Mouse (Mus musculus) kidney, embryonic 15.5 days (tissue): Measurements from ENCODE around the gene Olfr812. TPM values are rescaled to one million over a fixed set of nuclear protein-coding genes. Genes with fewer than 3 reads are reported as not detected.
"Not testable (repeated sequence)": the region's sequence is repeated elsewhere in the genome, so short reads cannot be mapped to it uniquely, and the experiment has no call there.

Experiments
- ATAC-seq: fragments of 200-750 bp; cut with Nextera tagmentation; replicated peaks from 2 replicates; pipeline ENCODE4 v1.8.0; 2017; ENCODE audit warnings: moderate TSS enrichment; ENCODE audit not compliant: low FRiP score
- H3K27ac ChIP-seq: fragments of 300-500 bp; sonication (generic); 2 replicates; pipeline ENCODE4 v1.5.1; 2015; ENCODE audit warnings: mild to moderate bottlenecking, inconsistent platforms
- H3K27me3 ChIP-seq: fragments of 300-500 bp; sonication (generic); 2 replicates; pipeline ENCODE4 v1.6.1; 2015; ENCODE audit warnings: inconsistent platforms
- H3K36me3 ChIP-seq: fragments of 300-500 bp; sonication (generic); 2 replicates; pipeline ENCODE4 v1.6.1; 2015; ENCODE audit warnings: inconsistent platforms
- H3K4me1 ChIP-seq: fragments of 300-500 bp; sonication (generic); 2 replicates; pipeline ENCODE4 v1.6.1; 2015; ENCODE audit warnings: inconsistent platforms
- H3K4me2 ChIP-seq: fragments of 300-500 bp; sonication (generic); 2 replicates; pipeline ENCODE4 v1.6.1; 2015; ENCODE audit warnings: moderate library complexity, mild to moderate bottlenecking, inconsistent platforms
- H3K4me3 ChIP-seq: fragments of 300-500 bp; sonication (generic); replicated peaks from 2 replicates; pipeline ENCODE4 v1.5.1; 2015; ENCODE audit warnings: mild to moderate bottlenecking, inconsistent platforms
- H3K9ac ChIP-seq: fragments of 300-500 bp; sonication (generic); 2 replicates; pipeline ENCODE4 v1.6.1; 2015; ENCODE audit warnings: mild to moderate bottlenecking, inconsistent platforms
- H3K9me3 ChIP-seq: fragments of 300-500 bp; sonication (generic); replicated peaks from 2 replicates; pipeline ENCODE4 v1.6.1; 2016; ENCODE audit warnings: inconsistent platforms
- WGBS: fragments of 180-500 bp; shearing (Covaris S2); methylation state at CpG from one replicate; pipeline ENCODE4 v1.1.7; 2015; ENCODE audit warnings: mixed read lengths; 5-methylcytosine and 5-hydroxymethylcytosine counted together
- polyA plus RNA-seq: library from polyadenylated mRNA; unstranded; fragments of >200 nt; fragmentation: Nextera tagmentation; extraction: Ambion mirVana; gene quantifications from 2 replicates; pipeline ENCODE4 v1.2.1, GENCODE M21; 2015

Olfr812 gene
- not detected in 2 replicates for polyA plus RNA-seq

DNA sequence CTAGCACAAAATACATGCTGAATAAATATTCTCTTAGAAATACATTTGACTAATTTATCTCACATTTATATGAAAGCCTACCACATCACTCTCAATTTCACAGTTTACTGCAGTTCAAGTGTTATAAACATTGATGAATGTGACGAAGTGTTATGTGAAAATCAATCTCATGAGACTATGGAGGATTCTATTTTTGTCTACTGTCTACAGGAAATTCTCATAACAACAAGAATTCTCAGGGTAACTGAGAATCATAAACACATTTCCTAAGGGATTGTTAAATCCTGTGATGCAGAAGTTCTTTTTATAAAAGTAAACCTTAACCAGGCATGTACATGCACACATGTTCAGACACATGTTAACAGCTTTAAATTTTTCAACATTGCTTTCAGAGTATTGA, at the start of gene Olfr812:
TSS of gene Olfr812 (minus strand) at position 101 of the 400 bp plus-strand sequence.
- WGBS: 66% methylated on average over 1 of the region's 1 CpGs
- H3K4me2 ChIP-seq: no peak within 1 kb of the TSS

DNA sequence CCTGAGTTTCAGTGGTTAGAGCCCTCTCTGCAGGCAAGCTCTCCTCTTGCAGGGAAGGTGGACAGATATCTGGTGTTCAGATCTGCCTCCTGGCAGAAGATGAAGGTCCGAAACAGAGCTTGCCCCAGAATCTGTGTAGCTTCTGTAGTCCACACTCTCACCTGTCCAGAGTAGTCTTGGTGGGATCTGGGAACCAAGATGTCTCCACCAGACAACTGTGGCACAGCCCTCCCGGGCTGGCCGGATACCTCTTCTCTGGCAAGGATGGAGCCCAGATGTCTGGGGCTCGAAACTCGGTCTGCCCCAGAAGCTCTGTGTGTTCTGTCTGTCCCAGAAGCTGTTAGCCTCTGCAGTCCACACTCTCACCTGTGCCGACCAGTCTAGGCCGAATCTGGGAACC, 40.0 kb upstream of the Olfr812 start:
- 94% methylated on average over 7 of the region's 7 CpGs for WGBS
- no peak for ATAC-seq
- no peaks in the 10 kb centered on the region for H3K36me3 ChIP-seq

More for the DNA sequence above, at the start of gene Olfr812:
- Histone ChIP-seq H3K27ac (no peak within 1 kb of the TSS), H3K4me3 (no peak within 1 kb of the TSS), H3K36me3 (no peaks in the 10 kb centered on the region), H3K27me3 (no peaks in the 10 kb centered on the region), H3K9ac (no peak within 1 kb of the TSS), H3K9me3 (no peaks in the 10 kb centered on the region), H3K4me1 (no peaks in the 10 kb centered on the region)
- no peak for ATAC-seq

DNA sequence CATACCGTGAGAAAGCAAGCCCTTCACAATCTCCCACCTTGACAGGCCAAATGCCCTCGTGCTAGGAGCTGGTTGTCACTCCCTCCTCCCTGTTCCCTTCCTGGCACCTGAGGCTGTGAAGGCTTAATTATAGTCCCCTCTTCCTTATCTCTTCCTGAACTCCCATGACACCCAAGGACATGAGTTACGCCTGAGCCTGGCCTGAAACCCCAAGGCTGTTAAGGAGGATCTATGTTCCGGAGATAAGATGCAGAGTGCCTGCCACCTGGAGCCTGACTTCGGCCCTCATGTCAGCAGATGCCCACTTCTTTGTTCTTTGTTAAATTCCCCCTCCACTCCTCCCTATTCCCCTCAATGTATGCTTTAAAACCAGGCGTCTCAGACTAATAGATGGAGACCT, 39.6 kb upstream of the Olfr812 start:
- not testable (repeated sequence) for H3K4me3 ChIP-seq, H3K36me3 ChIP-seq, H3K4me1 ChIP-seq, H3K9me3 ChIP-seq, ATAC-seq, H3K4me2 ChIP-seq, H3K27ac ChIP-seq, H3K9ac ChIP-seq, H3K27me3 ChIP-seq
- WGBS: 68% methylated on average over 6 of the region's 6 CpGs

More for the DNA sequence above, 40.0 kb upstream of the Olfr812 start:
- Histone ChIP-seq H3K9me3 (no peaks in the 10 kb centered on the region), H3K4me3 (no peak overlapping the region), H3K27me3 (no peaks in the 10 kb centered on the region), H3K4me1 (no peaks in the 10 kb centered on the region), H3K9ac (no peak overlapping the region), H3K27ac (no peak overlapping the region), H3K4me2 (no peak overlapping the region)

DNA sequence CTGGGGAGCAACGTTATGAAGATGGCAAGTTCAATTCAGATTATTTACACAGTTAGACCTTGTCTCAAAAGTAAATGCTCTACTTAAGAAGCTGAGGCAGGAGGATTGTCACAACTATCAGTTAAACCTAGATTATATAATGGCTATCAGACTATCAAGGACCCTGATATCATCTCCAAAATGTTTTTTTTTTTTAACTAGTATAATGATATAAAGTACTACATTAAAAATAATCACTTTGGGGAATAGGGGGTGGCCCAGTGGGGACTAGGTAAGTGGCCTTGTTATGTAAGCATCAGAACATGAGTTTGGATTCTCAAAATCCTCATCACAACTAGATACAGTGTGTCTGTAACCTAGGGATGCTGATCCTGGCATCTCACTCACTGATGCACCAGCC, 33.9 kb upstream of the Olfr812 start, which contains the start of gene Olfr814:
TSS of gene Olfr814 (minus strand) at position 101 of the 400 bp plus-strand sequence.
- 89% methylated on average over 1 of the region's 1 CpGs for WGBS

DNA sequence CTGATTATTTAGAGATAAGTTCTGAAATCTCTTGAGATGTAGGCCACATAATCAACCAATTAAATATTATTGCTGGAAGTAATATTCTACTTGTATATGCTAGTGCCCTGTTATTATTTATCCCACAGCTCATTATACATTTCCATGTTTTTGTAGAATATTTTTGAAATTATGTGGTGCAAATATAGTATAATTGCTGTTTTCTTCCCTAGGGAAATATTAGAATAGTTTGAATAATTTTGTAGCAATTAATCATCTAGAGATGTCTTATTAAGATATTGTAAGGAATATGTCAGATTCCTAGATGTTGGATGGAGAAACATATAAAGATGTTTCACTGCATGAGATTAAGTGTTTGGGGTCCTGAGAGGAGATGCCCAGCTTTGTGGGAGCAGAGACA, 9.2 kb upstream of the Olfr812 start, which contains the start of gene Olfr813:
TSS of gene Olfr813 (plus strand) at position 301 of the 400 bp plus-strand sequence.
- Histone ChIP-seq H3K27ac (no peak within 1 kb of the TSS), H3K9ac (no peak within 1 kb of the TSS), H3K9me3 (no peaks in the 10 kb centered on the region), H3K4me3 (no peak within 1 kb of the TSS), H3K4me1 (no peaks in the 10 kb centered on the region), H3K27me3 (no peaks in the 10 kb centered on the region), H3K36me3 (no peaks in the 10 kb centered on the region), H3K4me2 (no peak within 1 kb of the TSS)
- ATAC-seq: no peak

More for the DNA sequence above, 33.9 kb upstream of the Olfr812 start, which contains the start of gene Olfr814:
- not testable (repeated sequence) for H3K4me1 ChIP-seq, H3K9me3 ChIP-seq, H3K36me3 ChIP-seq, ATAC-seq, H3K4me2 ChIP-seq, H3K27ac ChIP-seq, H3K9ac ChIP-seq, H3K27me3 ChIP-seq, H3K4me3 ChIP-seq

DNA sequence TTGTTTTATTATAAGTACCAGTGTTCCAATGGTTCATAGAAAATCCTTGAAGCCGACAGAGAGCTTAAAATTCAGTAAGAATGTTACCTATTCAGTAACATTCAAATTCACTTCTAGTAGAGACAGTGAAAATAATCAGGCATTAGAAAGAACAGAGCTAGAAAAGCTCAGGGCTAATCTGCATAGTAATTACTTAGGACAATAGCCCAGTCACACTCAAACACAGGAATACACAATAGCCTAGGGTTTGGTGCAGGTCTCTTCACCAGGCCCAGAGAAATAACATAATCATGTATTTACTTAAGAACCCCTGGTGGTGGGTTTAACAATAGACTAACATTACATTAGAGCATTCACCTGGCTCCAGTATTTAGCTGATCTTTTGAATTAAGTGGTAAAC, 1.4 kb upstream of the Olfr812 start:
- H3K27me3 ChIP-seq: no peaks in the 10 kb centered on the region
- no peaks in the 10 kb centered on the region for H3K9me3 ChIP-seq
- H3K9ac ChIP-seq: no peak overlapping the region
- H3K4me2 ChIP-seq: no peak overlapping the region
- 83% methylated on average over 1 of the region's 1 CpGs for WGBS
- H3K36me3 ChIP-seq: no peaks in the 10 kb centered on the region
- H3K4me1 ChIP-seq: no peaks in the 10 kb centered on the region
- H3K27ac ChIP-seq: no peak overlapping the region
- no peak for ATAC-seq
- H3K4me3 ChIP-seq: no peak overlapping the region

DNA sequence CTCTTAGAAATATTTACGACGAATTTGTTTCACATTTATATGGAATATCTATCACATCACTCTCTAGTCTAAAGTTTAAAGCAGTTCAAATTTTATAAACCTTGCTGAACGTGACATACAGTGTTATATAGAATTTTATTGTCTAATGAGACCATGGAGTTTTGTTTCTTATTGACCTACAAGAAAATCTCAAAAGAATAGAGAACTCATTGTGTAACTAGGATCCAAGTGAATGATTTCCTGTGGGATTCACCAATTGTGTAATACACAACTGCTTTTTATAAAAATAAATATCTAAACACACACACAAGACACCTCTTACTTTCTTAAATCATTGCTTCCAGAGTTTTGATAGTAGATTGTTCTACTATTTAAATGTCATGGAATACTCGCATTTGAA, 41.6 kb downstream of the Olfr812 start, which contains the start of gene Olfr811:
TSS of gene Olfr811 (minus strand) at position 101 of the 400 bp plus-strand sequence.
- 82% methylated on average over 4 of the region's 4 CpGs for WGBS
- H3K27me3 ChIP-seq: no peaks in the 10 kb centered on the region
- H3K9me3 ChIP-seq: no peaks in the 10 kb centered on the region
- H3K4me2 ChIP-seq: no peak within 1 kb of the TSS
- no peaks in the 10 kb centered on the region for H3K36me3 ChIP-seq
- ATAC-seq: no peak
- no peaks in the 10 kb centered on the region for H3K4me1 ChIP-seq
- H3K4me3 ChIP-seq: no peak within 1 kb of the TSS
- no peak within 1 kb of the TSS for H3K9ac ChIP-seq
- H3K27ac ChIP-seq: no peak within 1 kb of the TSS

DNA sequence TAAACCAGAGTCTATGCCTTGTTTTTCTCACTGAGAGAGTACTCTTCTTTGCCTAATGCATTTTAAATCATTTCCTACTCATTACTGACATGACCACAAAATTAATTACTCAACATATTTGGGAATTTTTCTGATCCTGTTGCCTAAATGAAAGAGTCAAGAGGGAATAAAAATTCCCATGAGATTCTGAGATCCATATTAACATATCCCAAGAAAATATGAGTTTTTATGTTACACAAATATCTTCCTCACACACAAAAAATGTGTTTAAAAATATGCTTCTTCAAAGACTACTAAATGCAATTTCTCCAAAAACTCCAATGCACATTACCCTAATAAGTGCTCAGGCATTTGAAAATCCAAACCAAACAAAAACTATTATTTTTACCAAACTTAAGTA, 51.1 kb downstream of the Olfr812 start, which contains the start of gene Olfr810:
TSS of gene Olfr810 (minus strand) at position 101 of the 400 bp plus-strand sequence.
- Histone ChIP-seq H3K4me2 (no peak within 1 kb of the TSS), H3K4me3 (no peak within 1 kb of the TSS), H3K27me3 (no peaks in the 10 kb centered on the region), H3K9ac (no peak within 1 kb of the TSS), H3K9me3 (no peaks in the 10 kb centered on the region), H3K36me3 (no peaks in the 10 kb centered on the region), H3K27ac (no peak within 1 kb of the TSS), H3K4me1 (no peaks in the 10 kb centered on the region)
- ATAC-seq: no peak

Other genes starting within 250 kb of the Olfr812 start
- not detected in 2 replicates for gene Olfr796, start 233.5 kb downstream of the Olfr812 start, polyA plus RNA-seq
- not detected in 2 replicates for gene Olfr798, start 218.2 kb downstream of the Olfr812 start, polyA plus RNA-seq
- gene Olfr799, start 208.6 kb downstream of the Olfr812 start, polyA plus RNA-seq: not detected in 2 replicates
- not detected in 2 replicates for gene Olfr800, start 188.4 kb downstream of the Olfr812 start, polyA plus RNA-seq
- gene Olfr801, start 172.2 kb downstream of the Olfr812 start, polyA plus RNA-seq: not detected in 2 replicates
- not detected in 2 replicates for gene Olfr802, start 157.9 kb downstream of the Olfr812 start, polyA plus RNA-seq
- not detected in 2 replicates for gene Olfr803, start 151.8 kb downstream of the Olfr812 start, polyA plus RNA-seq
- not detected in 2 replicates for gene Olfr804, start 142.9 kb downstream of the Olfr812 start, polyA plus RNA-seq
- gene Olfr805, start 116.7 kb downstream of the Olfr812 start, polyA plus RNA-seq: not detected in 2 replicates
- gene Olfr806, start 104.2 kb downstream of the Olfr812 start, polyA plus RNA-seq: not detected in 2 replicates
- gene Olfr807, start 88.3 kb downstream of the Olfr812 start, polyA plus RNA-seq: not detected in 2 replicates
- gene Olfr808, start 80.6 kb downstream of the Olfr812 start, polyA plus RNA-seq: not detected in 2 replicates
- gene Olfr809, start 71.5 kb downstream of the Olfr812 start, polyA plus RNA-seq: not detected in 2 replicates
- not detected in 2 replicates for gene Olfr810, start 51.2 kb downstream of the Olfr812 start, polyA plus RNA-seq
- gene Olfr811, start 41.7 kb downstream of the Olfr812 start, polyA plus RNA-seq: not detected in 2 replicates
- not detected in 2 replicates for gene Olfr813, start 9.3 kb upstream of the Olfr812 start, polyA plus RNA-seq
- gene Olfr814, start 33.8 kb upstream of the Olfr812 start, polyA plus RNA-seq: not detected in 2 replicates
- not detected in 2 replicates for gene Olfr815, start 59.8 kb upstream of the Olfr812 start, polyA plus RNA-seq
- gene Olfr816, start 69.5 kb upstream of the Olfr812 start, polyA plus RNA-seq: not detected in 2 replicates
- not detected in 2 replicates for gene Olfr818, start 103.0 kb upstream of the Olfr812 start, polyA plus RNA-seq
- gene Olfr819, start 121.2 kb upstream of the Olfr812 start, polyA plus RNA-seq: not detected in 2 replicates
- not detected in 2 replicates for gene Olfr247, start 130.0 kb upstream of the Olfr812 start, polyA plus RNA-seq
- gene Gm10310, start 139.0 kb upstream of the Olfr812 start, polyA plus RNA-seq: not detected in 2 replicates
- gene Olfr820, start 166.5 kb upstream of the Olfr812 start, polyA plus RNA-seq: not detected in 2 replicates
- gene Olfr821, start 184.3 kb upstream of the Olfr812 start, polyA plus RNA-seq: not detected in 2 replicates
- gene Olfr822, start 225.1 kb upstream of the Olfr812 start, polyA plus RNA-seq: not detected in 2 replicates